Mouse (Mus musculus) olfactory bulb, adult 2 months (tissue): ENCODE data around the gene Gm42715.

Source experiments
- CTCF ChIP-seq: fragments of 200-500 bp; IDR thresholded peaks from 2 replicates; pipeline ENCODE4 v1.5.1; 2012; ENCODE audit warnings: low read depth, mild to moderate bottlenecking, low read length, moderate library complexity; ENCODE audit not compliant: insufficient read depth
- POLR2A ChIP-seq: fragments of 200-500 bp; IDR thresholded peaks from 2 replicates; pipeline ENCODE4 v1.6.1; 2012; ENCODE audit warnings: mild to moderate bottlenecking, low read depth, low read length, moderate library complexity; ENCODE audit not compliant: insufficient read depth

DNA sequence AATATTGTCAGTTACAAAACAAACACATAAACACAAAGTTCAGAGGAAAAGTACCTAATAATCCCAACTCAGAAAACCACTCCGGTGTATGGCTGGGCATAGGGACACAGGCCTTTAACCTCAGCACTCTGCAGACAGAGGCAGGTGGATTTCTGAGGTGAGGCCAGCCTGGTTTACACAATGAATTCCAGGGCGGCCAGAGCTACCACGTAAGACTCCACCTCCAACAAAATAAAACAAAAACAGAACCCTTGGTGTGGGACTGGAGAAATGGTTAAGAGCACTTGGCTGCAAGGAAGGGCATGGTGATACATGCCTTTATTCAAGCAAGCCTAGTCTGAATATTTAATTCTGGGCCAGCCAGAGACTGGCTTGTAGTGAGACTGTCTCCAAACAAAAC, 27.5 kb upstream of the Gm42715 start:
- TF ChIP-seq CTCF (no peak), POLR2A (no peak)
